Comparison of ENCODE assay signal across 12 mouse cellular contexts in the genomic region with DNA sequence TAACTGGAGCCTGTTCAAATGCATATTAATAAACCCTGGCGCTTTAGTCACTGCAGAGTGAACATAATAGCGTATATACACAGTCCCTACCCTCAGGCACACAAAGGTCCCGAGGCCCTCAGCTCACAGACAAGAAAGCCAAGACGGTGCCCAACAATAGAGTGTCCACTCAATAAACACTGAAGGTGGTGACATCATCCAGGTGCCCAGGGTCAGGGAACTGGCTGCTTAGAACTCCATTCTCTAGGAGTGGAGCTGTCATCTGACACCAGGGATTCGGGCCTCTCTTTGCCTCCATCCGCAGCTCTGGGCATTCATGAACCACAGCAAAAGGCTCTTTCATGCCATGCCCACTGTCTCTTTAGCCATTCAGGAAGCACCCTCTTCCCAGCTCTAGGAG. TPM values are rescaled to one million over a fixed set of nuclear protein-coding genes. Genes with fewer than 3 reads are reported as not detected.
DNase-seq lines count a peak whose midpoint lies in the region; ATAC-seq and TF ChIP-seq lines count a peak whose summit lies in the region.
"Had no signal": no experiment of that assay in that cellular context is flagged by ENCODE, and none has a peak within 500 bp of the region (broad histone marks: within the 10 kb centered on the region; RNA-seq: fewer than 3 reads in every experiment).

No protein-coding gene starts in this region.

- no peaks in the 10 kb centered on the region for H3K9me3 ChIP-seq in forebrain, embryonic 10.5 days
- no peaks in the 10 kb centered on the region for H3K9me3 ChIP-seq in forebrain, postnatal 0 days (ENCODE audit: low read length)
- no peaks in the 10 kb centered on the region for H3K9me3 ChIP-seq in hindbrain, embryonic 15.5 days
- H3K9me3 ChIP-seq in stomach, embryonic 14.5 days (ENCODE audit: control insufficient read depth, low read depth, low read length) = no peaks in the 10 kb centered on the region
- H3K9me3 ChIP-seq: heart, embryonic 12.5 days had no signal

- H3K27ac ChIP-seq in forebrain, embryonic 10.5 days = peak overlapping the region; percentile 58; the same call in 1 of the 2 replicates
- no peak overlapping the region for H3K27ac ChIP-seq in forebrain, postnatal 0 days (ENCODE audit: low read depth, low read length)
- no peak overlapping the region for H3K27ac ChIP-seq in hindbrain, embryonic 15.5 days (replicated peaks)
- no peak overlapping the region for H3K27ac ChIP-seq in stomach, embryonic 14.5 days (ENCODE audit: low read length)

- H3K27me3 ChIP-seq in forebrain, embryonic 10.5 days (ENCODE audit: poor library complexity, severe bottlenecking) = no peaks in the 10 kb centered on the region
- H3K27me3 ChIP-seq in forebrain, postnatal 0 days (ENCODE audit: insufficient read depth, low read length) = no peaks in the 10 kb centered on the region
- no peaks in the 10 kb centered on the region for H3K27me3 ChIP-seq in hindbrain, embryonic 15.5 days
- no peaks in the 10 kb centered on the region for H3K27me3 ChIP-seq in stomach, embryonic 14.5 days (ENCODE audit: control insufficient read depth, insufficient read depth, low read length)
- H3K27me3 ChIP-seq: heart, embryonic 12.5 days had no signal

- H3K4me1 ChIP-seq in forebrain, embryonic 10.5 days = peaks cover 42% of the 10 kb centered on the region
- H3K4me1 ChIP-seq in forebrain, postnatal 0 days (ENCODE audit: insufficient read depth) = peaks cover 4% of the 10 kb centered on the region; the same call in 1 of the 2 replicates
- peaks cover 29% of the 10 kb centered on the region for H3K4me1 ChIP-seq in hindbrain, embryonic 15.5 days (replicated peaks)
- H3K4me1 ChIP-seq in stomach, embryonic 14.5 days (ENCODE audit: control insufficient read depth, insufficient read depth, low read length) = peaks cover 9% of the 10 kb centered on the region

- TF ChIP-seq CTCF in forebrain, postnatal 0 days (IDR thresholded peaks at IDR 0.05; ENCODE audit: low read depth) = no peak

- WGBS in forebrain, embryonic 10.5 days = 36% methylated on average over 6 of the region's 6 CpGs
- 13% methylated on average over 6 of the region's 6 CpGs for WGBS in forebrain, postnatal 0 days
- WGBS in hindbrain, embryonic 15.5 days = 22% methylated on average over 6 of the region's 6 CpGs
- WGBS in stomach, embryonic 14.5 days = 46% methylated on average over 6 of the region's 6 CpGs

- peak; percentile 23 for DNase-seq in forebrain, embryonic 10.5 days (ENCODE audit: extremely low spot score, low spot score)
- no peak for DNase-seq in forebrain, postnatal 0 days
- DNase-seq in lung, postnatal 25 days (ENCODE audit: low spot score) = peak; percentile 24
- no peak for DNase-seq in lung, postnatal 10 days
- no peak for DNase-seq in left cerebral cortex, adult 8-10 months (ENCODE audit: low spot score in 2 of 2)
- DNase-seq: adrenal gland, adult 8-10 months; cerebellum, adult 11-12 months; kidney, postnatal 36 days had no signal

- no peak overlapping the region for H3K9ac ChIP-seq in forebrain, postnatal 0 days
- H3K9ac ChIP-seq in hindbrain, embryonic 15.5 days = no peak overlapping the region
- no peak overlapping the region for H3K9ac ChIP-seq in stomach, embryonic 14.5 days (replicated peaks; ENCODE audit: low read depth, low read length)
- H3K9ac ChIP-seq: heart, embryonic 12.5 days had no signal

- H3K4me3 ChIP-seq in forebrain, embryonic 10.5 days = peak overlapping the region; percentile 98
- no peak overlapping the region for H3K4me3 ChIP-seq in forebrain, postnatal 0 days (ENCODE audit: low read depth, low read length)
- H3K4me3 ChIP-seq in hindbrain, embryonic 15.5 days = no peak overlapping the region
- no peak overlapping the region for H3K4me3 ChIP-seq in stomach, embryonic 14.5 days (ENCODE audit: low read depth, low read length)
- H3K4me3 ChIP-seq: heart, embryonic 12.5 days had no signal

- H3K36me3 ChIP-seq in forebrain, embryonic 10.5 days (replicated peaks) = peaks cover 51% of the 10 kb centered on the region
- H3K36me3 ChIP-seq in forebrain, postnatal 0 days (ENCODE audit: insufficient read depth) = no peaks in the 10 kb centered on the region
- no peaks in the 10 kb centered on the region; the same call in 1 of the 2 replicates for H3K36me3 ChIP-seq in hindbrain, embryonic 15.5 days
- H3K36me3 ChIP-seq in stomach, embryonic 14.5 days (ENCODE audit: control insufficient read depth, insufficient read depth, low read length) = peaks cover 11% of the 10 kb centered on the region

- no peak overlapping the region for H3K4me2 ChIP-seq in forebrain, postnatal 0 days (ENCODE audit: low read depth)
- H3K4me2 ChIP-seq in hindbrain, embryonic 15.5 days = peak overlapping the region; percentile 99
- H3K4me2 ChIP-seq in stomach, embryonic 14.5 days (replicated peaks; ENCODE audit: low read depth, low read length) = peak overlapping the region; percentile 86; the same call in 1 of the 2 replicates

- no peak for ATAC-seq in forebrain, postnatal 0 days
- no peak for ATAC-seq in hindbrain, embryonic 15.5 days (ENCODE audit: low FRiP score, low read depth)
- ATAC-seq in stomach, embryonic 14.5 days (ENCODE audit: insufficient number of reproducible peaks, insufficient read depth, low FRiP score, low read depth) = no peak
- no peak for ATAC-seq in erythroid progenitor cell, adult 5-6 weeks (replicated peaks; ENCODE audit: low FRiP score, poor library complexity, severe bottlenecking)

RNA-seq across cellular contexts. Expression of gene Cdc14a, which starts 2.7 kb away (rescaled TPM):
- 19.7 and 19.8 TPM in 2 replicates for polyA plus RNA-seq in forebrain, embryonic 10.5 days (2016; fragmentation: Nextera tagmentation; extraction: Ambion mirVana)
- total RNA-seq in forebrain, postnatal 0 days (2014; rRNA removed) = 3.2 and 4.1 TPM in 2 replicates
- polyA plus RNA-seq in forebrain, postnatal 0 days (2015; fragmentation: Nextera tagmentation; extraction: Ambion mirVana) = 2.0 and 3.1 TPM in 2 replicates
- 3.4 and 3.9 TPM in 2 replicates for polyA plus RNA-seq in hindbrain, embryonic 15.5 days (2015; fragmentation: Nextera tagmentation; extraction: Ambion mirVana)
- 15.4 and 15.7 TPM in 2 replicates for polyA plus RNA-seq in stomach, embryonic 14.5 days (2014; fragmentation: Nextera tagmentation; extraction: Ambion mirVana)
- total RNA-seq in left cerebral cortex, adult 8-10 months (2022) = 1 to 10 TPM; 4.5 to 6.6 (median 5.5) TPM
- total RNA-seq in erythroid progenitor cell, adult 5-6 weeks (2015; ENCODE audit: low replicate concordance) = 18.4 and 25.6 TPM in 2 replicates
- total RNA-seq in erythroid progenitor cell, adult 5-6 weeks (2017; ENCODE audit: low replicate concordance) = 23.5 and 28.5 TPM in 2 replicates

Comparison
In these comparisons a context has a peak if more than half of its experiments do, and no peak if none do; other contexts are left out.
1. DNase-seq: peak in forebrain, embryonic 10.5 days (single experiment) and lung, postnatal 25 days (single experiment); none in forebrain, postnatal 0 days (single experiment), lung, postnatal 10 days (single experiment) and left cerebral cortex, adult 8-10 months (0 of 2).